Mouse (Mus musculus): ENCODE results near the gene Fam104a.

Gene Fam104a

DNA sequence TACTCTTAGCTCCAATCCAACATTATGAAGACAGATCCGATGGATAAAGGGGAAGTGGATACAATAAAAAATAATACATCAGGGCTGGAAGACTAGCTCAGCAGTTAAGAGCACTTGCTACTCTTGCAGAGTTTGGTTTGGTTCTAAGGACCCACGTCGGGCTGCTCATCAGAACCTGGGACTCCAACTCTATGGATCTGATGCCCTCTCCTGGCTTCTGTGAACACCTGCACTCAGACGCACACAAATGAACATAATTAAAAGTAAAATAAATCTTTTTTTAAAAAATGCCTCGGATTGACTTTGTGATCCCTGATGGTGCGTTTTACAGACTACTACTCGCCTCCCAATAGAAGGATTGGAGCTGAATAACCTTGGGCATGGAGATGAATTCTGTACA lies 53.3 kb downstream of the Fam104a start:
- no peak for DNase-seq

DNA sequence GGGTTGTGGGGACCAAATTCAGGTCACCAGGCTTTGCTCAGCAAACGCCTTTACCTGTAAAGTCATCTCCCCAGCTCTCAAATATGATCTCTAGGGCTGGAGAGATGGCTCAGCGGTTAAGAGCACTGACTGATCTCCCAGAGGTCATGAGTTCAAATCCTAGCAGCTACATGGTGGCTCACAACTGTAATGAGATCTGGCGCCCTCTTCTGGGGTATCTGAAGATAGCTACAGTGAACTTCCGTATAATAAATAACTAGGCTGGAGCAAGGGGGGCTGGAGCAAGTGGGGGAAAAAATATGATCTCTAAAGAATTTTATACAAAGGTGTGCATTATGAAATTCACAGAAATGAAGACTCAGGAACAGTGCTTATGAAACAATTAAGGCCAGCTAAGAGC lies 56.2 kb downstream of the Fam104a start:
- peak; percentile 30 for DNase-seq

DNA sequence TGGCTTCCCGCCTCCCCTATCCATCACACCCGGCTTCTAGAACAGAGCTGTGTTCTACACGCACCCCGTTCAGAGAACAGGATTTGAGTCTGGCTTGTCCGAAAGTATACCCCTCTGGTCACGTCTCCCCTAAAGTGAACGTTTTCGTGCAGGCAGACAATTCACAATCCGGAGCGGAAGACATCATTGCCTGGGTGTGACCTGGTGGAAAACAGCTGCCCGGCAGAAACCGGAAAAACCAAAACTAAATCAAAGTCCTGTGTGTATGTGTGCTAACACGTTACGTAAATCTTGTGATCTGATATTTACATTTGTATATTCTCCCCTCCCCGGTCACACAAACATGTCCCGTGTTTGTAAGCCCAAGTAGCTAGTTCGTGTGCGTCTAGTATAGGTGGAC lies 58.5 kb downstream of the Fam104a start:
- no peak for DNase-seq

DNA sequence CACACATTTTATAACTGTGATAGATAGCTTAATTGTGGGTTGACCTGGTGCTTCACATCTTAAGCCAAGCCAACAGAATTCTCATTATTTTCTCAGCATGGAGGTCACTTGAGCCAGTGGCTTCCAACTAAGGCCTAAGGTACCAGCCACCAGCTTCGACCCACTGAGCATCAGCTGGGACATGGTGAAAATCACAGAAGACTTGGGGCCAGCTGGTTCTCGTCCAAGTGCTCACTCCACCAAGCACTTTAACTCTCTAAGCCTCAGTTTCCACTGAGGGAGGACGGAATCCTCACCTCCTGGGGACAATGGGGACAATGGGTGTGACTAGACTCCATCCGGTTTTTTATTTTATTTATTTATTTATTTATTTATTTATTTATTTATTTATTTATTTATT lies 61.9 kb downstream of the Fam104a start:
- no peak for DNase-seq

DNA sequence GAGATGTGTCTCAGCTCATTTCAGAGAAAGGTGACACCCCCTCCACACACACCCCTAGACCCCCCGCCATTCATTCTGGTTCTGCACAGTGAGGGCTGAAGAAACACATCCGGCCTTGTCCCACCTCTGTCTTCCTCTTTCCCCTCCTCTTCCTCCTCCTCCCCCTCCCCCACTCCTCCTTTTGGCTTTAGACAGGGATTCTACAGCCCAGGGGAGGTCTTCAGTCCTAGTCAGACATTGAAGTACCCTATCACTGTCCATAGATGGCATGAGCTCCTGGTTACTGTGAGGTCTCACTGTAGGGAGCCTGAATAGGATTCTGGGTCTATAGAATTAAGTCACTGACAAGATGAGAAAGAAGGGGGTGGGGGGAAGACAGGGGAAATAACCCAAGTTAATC lies 63.0 kb downstream of the Fam104a start:
- no peak for DNase-seq

DNA sequence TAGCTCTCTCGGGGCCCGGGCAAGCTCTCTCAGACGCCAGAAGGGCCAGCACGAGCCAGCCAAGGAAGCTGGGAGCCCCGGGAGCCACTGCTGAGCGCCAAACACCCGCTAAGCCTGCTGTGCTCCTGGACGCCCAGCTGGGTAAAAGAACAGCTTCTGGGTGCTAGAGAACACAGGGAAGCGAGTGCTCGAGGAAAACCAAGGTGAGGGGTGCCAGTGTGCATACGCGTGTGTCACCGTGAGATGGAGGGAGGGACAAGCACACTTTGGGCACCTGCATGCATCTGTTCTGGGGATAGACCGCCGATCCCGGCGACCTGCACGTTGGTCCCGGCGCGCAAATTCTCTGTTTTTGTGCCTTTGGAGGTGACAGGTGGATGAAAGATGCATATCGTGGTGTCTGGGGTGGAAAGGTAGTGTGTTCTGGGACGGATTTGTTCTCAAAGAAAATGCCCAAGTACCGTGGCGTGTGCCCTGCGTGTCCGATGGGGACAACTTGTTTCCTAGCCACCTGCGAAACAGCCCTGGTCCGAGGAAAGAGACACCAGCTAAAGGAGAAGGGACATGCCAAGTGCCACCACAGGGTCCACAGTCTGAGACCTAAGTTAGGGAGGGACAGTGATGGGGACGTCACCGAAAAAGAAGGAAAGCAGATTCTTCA lies 64.4 kb downstream of the Fam104a start:
- DNase-seq = no peak

DNA sequence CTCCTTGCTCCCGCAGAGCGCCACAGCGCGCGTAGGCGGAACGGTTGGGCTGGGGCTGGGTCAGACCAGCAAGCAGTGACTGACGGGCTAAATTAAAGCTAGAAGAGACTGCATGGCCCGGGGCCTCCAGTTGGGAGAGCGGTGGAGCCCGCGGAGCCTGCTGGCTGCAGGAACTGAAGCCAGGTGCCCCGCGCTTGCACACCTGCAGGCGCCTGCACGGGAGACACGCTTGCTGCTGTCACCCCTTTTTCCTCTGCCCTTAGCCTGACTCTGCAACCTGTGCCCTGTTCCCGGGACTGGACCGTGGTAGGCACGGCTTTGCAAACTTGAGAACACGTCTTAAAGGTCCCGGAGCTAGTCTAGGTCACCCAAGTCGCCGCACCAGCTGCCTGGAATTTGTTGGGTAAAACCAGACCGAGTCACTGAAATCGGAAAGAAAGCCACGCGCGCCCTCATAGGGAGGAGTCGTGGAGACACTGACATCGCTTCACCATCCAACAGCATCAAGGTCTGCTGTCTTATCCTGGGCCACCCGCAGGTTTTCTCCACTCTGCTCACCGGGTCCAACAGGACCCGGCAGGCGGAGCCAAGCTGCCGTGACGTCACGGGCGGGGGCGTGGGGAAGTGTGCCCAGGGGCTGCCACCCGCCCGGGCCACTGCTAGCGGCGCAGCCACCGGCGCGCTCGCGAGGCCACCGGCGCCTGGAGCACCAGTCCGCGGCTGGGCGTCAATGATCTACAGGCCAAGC lies 65.1 kb downstream of the Fam104a start, which contains the start of gene Sstr2:
Gene Sstr2, plus strand, starts transcription at position 671 of the 748 bp plus-strand sequence.
- peak; percentile 86 for DNase-seq

DNA sequence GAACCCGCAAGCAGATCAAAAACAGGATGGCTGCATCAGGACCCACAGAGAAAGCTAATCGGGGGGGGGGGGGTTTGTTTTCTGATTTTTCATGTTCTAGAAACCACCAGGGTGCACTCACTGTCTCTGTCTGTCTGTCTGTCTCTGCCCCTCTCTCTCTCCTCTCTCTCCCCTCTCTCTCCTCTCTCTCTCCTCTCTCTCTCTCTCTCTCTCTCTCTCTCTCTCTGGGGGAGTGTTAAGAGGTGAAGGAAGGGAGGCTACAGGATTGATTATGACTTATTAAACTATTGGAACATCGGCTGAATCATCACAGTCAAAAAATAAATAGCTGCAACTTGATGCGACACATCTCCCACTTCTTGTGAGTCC lies 65.7 kb downstream of the Fam104a start:
- DNase-seq = no peak

DNA sequence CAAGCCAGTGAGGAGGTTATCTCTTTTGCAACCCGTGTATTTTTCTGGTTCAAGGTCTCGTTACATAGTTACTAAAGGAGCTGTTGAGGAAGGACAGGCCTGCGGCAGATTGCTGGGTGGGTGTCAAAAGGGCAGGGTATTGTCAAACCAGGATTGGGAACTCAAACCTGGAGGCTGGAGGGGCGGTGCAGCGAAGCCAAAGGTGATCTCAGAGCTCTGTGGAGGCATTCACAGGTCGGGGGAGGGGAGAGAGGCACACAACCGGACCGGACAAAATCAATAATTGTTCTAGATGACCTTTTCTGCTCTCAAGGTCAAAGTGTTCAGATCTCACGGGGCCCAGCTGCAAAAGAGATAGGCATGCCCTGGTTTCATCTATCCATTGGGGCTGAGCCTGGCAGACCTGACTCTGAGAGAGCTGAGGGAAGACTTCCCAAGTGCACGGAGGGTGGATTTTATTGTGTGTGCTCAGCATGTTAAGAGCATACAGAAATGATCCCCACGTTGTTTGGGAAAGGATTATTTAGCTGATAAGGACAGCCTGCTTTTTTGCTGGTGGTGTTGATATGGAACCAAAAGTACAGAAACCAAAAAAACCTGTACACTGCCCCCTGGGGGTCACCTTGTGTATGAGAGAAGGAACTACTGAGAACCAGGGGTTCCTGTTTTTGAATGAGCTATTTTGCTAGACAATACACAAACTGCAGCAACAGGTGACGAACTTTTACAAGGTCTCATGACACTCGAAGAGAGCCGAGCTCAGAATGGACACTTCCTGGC lies 66.6 kb downstream of the Fam104a start:
- DNase-seq = peak; percentile 85

DNA sequence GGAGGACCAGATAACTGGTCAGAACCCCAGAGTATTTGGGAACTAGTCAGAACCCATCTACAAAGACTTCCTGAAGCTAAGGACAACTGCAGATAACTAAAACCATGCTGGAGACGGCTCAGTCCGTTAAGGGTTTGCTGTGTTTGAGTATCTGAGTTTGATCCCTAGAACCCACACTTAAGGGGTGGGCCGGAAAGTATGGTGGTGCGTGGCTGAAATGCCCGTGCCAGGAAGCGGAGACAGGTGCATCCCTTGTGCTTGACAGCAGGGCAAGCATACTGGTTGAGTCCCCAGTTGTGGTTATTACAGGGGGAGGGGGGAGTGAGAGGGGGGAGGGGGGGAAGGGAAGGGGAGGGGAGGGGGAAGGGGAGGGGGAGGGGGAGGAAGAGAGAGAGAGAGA lies 69.5 kb downstream of the Fam104a start:
- DNase-seq = peak; percentile 62

DNA sequence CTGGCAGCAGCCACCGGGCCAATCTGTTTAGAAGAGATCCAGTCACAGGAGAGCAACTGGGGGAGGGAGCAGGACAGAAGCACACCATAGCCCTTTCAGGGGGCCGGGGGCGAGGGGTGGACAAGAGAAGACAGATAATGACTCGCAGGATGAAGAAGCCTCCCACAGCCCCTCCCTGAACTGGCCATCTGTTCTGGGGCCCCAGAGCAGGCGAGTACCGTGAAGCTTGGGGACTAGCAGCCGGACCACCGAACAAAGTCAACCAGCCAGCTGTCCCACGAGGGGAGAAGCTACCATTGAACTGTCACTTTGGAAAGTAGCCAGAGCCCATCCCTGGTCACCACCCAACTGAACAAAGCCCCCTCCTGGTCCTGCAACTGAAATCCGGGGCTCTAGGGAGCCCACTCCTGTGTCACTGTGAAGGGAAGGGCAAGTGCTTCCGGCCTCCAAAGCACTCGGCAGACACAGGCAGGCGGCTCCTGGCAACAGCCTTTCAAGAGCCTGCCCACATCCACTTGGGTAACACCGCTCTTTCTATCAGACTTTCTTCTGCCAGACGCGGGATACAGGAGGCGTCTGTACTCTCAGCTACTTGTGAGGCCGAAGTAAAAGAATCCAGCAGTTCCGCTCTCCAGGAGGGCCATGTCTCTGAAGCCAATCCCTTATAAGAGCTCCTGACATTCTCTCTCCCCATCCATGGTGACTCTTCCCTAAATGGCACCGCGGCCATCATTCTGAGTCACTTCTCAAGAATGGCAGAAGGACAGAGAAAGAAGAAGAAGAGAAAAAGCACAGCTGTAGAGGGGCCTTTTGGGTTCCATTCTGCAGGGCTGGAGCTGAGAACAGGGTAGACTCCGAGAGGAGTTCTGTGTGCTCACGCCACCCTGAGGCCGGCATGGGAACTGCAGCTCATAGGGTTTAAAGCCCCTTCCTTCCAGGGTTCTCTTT lies 72.0 kb downstream of the Fam104a start:
- DNase-seq = peak; percentile 77
